Mouse (Mus musculus): ENCODE data around the gene Cox6a2. TPM values are rescaled to one million over a fixed set of nuclear protein-coding genes. Genes with fewer than 3 reads are reported as not detected.

Gene Cox6a2
- polyA plus RNA-seq, 2 experiments, result 53.8 to 70.8 TPM

DNA sequence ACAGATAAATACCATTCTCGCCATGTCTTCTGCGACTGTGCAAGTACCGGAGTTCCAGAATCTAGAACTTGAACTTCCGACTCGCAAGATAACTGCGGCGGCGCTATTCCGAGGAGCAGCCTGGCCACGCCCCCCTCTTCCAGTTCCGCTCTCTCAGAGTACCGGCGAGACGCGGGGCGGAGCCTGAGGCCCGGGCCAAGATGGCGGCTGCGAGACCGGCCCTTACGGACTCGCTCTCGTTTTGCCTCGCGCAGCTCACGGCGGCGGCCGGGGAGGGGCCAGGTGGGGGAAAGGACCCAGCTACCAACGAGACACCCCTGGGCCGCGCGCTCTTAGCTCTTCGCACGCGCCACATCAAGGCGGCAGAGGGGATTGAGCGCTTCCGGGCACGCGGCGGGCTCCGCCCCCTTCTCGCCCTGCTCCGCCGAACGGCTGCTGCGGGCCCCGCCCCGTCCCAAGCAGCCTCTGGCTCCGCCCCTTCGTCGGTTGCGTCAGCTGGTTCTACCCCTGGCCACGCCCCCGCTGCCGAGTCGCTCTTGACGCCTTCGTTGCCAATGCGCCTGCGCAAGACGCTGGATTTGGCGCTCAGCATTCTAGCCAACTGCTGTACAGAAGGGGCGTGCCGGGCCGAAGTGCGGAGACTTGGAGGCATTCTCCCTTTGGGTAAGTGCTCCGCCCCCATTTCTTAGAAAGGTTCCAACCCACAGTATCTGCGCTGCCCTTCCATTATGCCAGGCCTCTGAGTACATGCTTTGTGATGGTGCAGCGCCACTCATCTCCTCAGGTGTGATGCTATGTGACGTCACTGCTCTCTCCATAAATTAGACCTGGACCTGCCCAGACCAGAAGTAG is 32.0 kb upstream of the Cox6a2 start, which contains the start of gene 9130023H24Rik:
Gene 9130023H24Rik (minus strand): TSS at position 105 of the 852 bp plus-strand sequence.
- H3K27ac ChIP-seq (replicated peaks; ENCODE audit: low read depth, low read length), result peak within 1 kb of the TSS; percentile 98

DNA sequence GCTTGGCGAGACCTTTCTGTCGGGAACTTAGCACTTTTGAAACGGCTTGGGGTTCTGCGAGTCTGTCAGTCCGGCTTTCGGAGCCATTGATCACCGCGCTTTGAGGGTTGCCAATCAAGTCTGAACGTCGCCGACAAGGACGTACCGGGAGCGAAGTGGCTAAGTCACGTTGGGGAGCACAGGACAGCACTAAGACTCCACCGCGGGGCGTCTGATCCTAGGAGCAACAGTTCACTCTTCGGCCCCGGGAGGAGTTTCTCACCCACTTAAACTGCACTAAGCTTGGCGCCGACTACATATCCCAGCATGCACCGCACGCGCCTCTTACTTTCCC is 31.4 kb upstream of the Cox6a2 start:
- Histone ChIP-seq H3K27me3 (ENCODE audit: control insufficient read depth, insufficient read depth, low read length) (no peaks in the 10 kb centered on the region), H3K4me1 (ENCODE audit: control insufficient read depth, insufficient read depth, low read length) (peaks cover 13% of the 10 kb centered on the region), H3K4me2 (replicated peaks; ENCODE audit: low read depth, low read length, severe bottlenecking) (peak overlapping the region; percentile 69), H3K4me3 (replicated peaks; ENCODE audit: low read length) (peak overlapping the region; percentile 74), H3K27ac (replicated peaks; ENCODE audit: low read depth, low read length) (peak overlapping the region; percentile 98), H3K36me3 (ENCODE audit: control insufficient read depth, insufficient read depth, low read length) (peaks cover 22% of the 10 kb centered on the region), H3K9ac (ENCODE audit: low read depth, low read length, severe bottlenecking) (peak overlapping the region; percentile 84), H3K9me3 (ENCODE audit: control insufficient read depth, low read length) (no peaks in the 10 kb centered on the region)
- under 1% methylated on average over 25 of the region's 25 CpGs for WGBS
- ATAC-seq (ENCODE audit: low FRiP score, low read depth), result no peak
- no peak for TF ChIP-seq POLR2A (IDR thresholded peaks at IDR 0.05; ENCODE audit: borderline replicate concordance, extremely low read depth, insufficient read depth, insufficient read length)
- no peak for DNase-seq (ENCODE audit: low spot score)

More for the DNA sequence above, 32.0 kb upstream of the Cox6a2 start, which contains the start of gene 9130023H24Rik:
- TF ChIP-seq POLR2A (IDR thresholded peaks at IDR 0.05; ENCODE audit: borderline replicate concordance, extremely low read depth, insufficient read depth, insufficient read length), result peak; percentile 76; the same call in 1 of the 2 replicates
- DNase-seq (ENCODE audit: low spot score) (peak; percentile 100), ATAC-seq (ENCODE audit: low FRiP score, low read depth) (peak; percentile 92)
- no peaks in the 10 kb centered on the region for H3K27me3 ChIP-seq (ENCODE audit: control insufficient read depth, insufficient read depth, low read length)
- peak within 1 kb of the TSS; percentile 74 for H3K4me3 ChIP-seq (replicated peaks; ENCODE audit: low read length)
- peaks cover 13% of the 10 kb centered on the region for H3K4me1 ChIP-seq (ENCODE audit: control insufficient read depth, insufficient read depth, low read length)
- H3K9me3 ChIP-seq (ENCODE audit: control insufficient read depth, low read length), result no peaks in the 10 kb centered on the region
- peak within 1 kb of the TSS; percentile 84 for H3K9ac ChIP-seq (ENCODE audit: low read depth, low read length, severe bottlenecking)
- WGBS, result under 1% methylated on average over 45 of the region's 72 CpGs
- peak within 1 kb of the TSS; percentile 72 for H3K4me2 ChIP-seq (replicated peaks; ENCODE audit: low read depth, low read length, severe bottlenecking)
- peaks cover 28% of the 10 kb centered on the region for H3K36me3 ChIP-seq (ENCODE audit: control insufficient read depth, insufficient read depth, low read length)

DNA sequence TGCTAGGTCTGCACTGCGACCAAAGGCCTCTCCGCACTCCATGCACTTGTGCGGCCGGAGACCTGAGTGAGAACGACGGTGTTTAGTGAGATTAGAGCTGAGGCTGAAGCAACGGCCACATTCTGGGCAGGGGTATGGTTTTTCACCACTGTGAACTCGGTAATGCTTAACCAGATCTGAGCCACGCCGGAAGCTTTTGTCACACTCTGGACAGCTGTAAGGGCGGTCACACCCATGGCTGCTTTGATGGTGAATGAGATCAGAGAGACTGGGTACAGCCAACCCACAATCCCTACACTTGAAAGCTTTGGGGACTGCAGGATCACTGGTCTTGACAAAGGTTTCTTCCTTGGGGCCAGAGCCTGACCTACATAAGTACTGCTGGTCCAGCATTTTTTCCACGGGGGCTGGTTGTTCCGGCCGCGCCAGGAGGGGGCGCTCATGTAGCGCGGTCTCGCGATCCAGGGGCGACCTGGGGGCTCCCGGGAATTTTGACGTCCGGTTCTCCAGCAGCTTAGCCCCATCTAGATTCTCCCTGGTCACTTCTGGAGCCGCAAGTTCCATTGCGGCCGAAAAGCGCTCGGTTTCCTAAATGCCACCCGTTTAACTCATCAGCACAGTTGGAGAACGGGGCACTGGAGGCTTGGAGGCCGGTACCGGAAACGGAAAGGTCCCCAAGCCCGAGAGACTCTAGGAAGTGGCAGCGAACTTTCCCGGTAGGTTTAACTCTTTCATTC is 30.8 kb upstream of the Cox6a2 start, which contains the start of gene Armc5:
Gene Armc5 (plus strand): TSS at position 487 of the 737 bp plus-strand sequence.
- 26% methylated on average over 37 of the region's 37 CpGs for WGBS
- H3K9ac ChIP-seq (ENCODE audit: low read depth, low read length, severe bottlenecking), result peak within 1 kb of the TSS; percentile 84
- H3K4me3 ChIP-seq (replicated peaks; ENCODE audit: low read length), result peak within 1 kb of the TSS; percentile 74
- peak; percentile 23; the same call in 1 of the 2 replicates for ATAC-seq (ENCODE audit: low FRiP score, low read depth)
- TF ChIP-seq POLR2A (IDR thresholded peaks at IDR 0.05; ENCODE audit: borderline replicate concordance, extremely low read depth, insufficient read depth, insufficient read length), result no peak
- peaks cover 17% of the 10 kb centered on the region for H3K36me3 ChIP-seq (ENCODE audit: control insufficient read depth, insufficient read depth, low read length)
- peak within 1 kb of the TSS; percentile 98 for H3K27ac ChIP-seq (replicated peaks; ENCODE audit: low read depth, low read length)
- peaks cover 13% of the 10 kb centered on the region for H3K4me1 ChIP-seq (ENCODE audit: control insufficient read depth, insufficient read depth, low read length)
- H3K27me3 ChIP-seq (ENCODE audit: control insufficient read depth, insufficient read depth, low read length), result no peaks in the 10 kb centered on the region
- DNase-seq (ENCODE audit: low spot score), result peak; percentile 83
- H3K4me2 ChIP-seq (replicated peaks; ENCODE audit: low read depth, low read length, severe bottlenecking), result peak within 1 kb of the TSS; percentile 69
- no peaks in the 10 kb centered on the region for H3K9me3 ChIP-seq (ENCODE audit: control insufficient read depth, low read length)

DNA sequence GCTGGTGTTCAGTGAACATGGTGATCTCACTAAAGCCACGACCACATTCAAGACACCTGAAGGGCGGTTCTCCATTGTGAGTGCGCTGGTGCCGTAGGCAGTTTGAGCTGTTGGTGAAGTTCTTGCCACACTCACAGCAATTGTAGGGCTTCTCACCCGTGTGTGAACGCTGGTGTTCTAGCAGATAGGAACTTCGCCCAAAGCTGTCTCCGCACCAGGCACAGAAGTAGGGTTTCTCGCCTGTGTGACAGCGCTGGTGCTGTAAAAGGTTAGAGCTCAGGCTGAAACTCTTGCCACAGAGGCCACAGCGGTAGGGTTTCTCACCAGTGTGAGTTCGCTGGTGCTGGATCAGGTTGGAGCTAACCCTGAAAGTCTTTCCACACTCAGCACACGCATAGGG is 30.2 kb upstream of the Cox6a2 start:
- no peak for ATAC-seq (ENCODE audit: low FRiP score, low read depth)
- TF ChIP-seq POLR2A (IDR thresholded peaks at IDR 0.05; ENCODE audit: borderline replicate concordance, extremely low read depth, insufficient read depth, insufficient read length), result no peak
- no peak overlapping the region for H3K4me2 ChIP-seq (replicated peaks; ENCODE audit: low read depth, low read length, severe bottlenecking)
- DNase-seq (ENCODE audit: low spot score), result no peak
- peaks cover 15% of the 10 kb centered on the region for H3K36me3 ChIP-seq (ENCODE audit: control insufficient read depth, insufficient read depth, low read length)
- no peaks in the 10 kb centered on the region for H3K9me3 ChIP-seq (ENCODE audit: control insufficient read depth, low read length)
- H3K4me1 ChIP-seq (ENCODE audit: control insufficient read depth, insufficient read depth, low read length), result peaks cover 13% of the 10 kb centered on the region
- peak overlapping the region; percentile 84; the same call in 1 of the 2 replicates for H3K9ac ChIP-seq (ENCODE audit: low read depth, low read length, severe bottlenecking)
- no peaks in the 10 kb centered on the region for H3K27me3 ChIP-seq (ENCODE audit: control insufficient read depth, insufficient read depth, low read length)
- WGBS, result 97% methylated on average over 13 of the region's 13 CpGs
- 0 out of 2 replicates have a peak overlapping the region, but pooled peaks have one; percentile 74 for H3K4me3 ChIP-seq (replicated peaks; ENCODE audit: low read length)
- H3K27ac ChIP-seq (replicated peaks; ENCODE audit: low read depth, low read length), result no peak overlapping the region

DNA sequence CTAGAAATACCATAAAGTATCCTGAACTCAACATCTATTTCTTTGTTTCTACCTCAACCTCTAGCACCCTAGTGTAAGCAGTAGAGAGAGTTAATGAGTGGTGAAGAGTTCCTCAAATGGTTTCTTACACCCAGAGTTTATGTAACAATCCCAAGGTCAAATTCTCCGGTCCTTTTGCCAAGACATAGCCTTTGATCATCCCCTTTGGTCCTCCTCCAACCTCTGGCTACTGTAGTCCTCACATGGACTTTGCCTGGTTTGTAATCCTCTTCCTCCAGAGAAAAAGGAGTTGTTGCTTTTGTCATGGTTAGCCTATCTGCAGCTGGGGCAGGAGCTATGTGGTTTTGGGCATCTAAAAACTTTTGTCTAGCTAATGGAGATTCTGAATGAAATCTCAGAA is 29.3 kb upstream of the Cox6a2 start:
- no peak overlapping the region for H3K9ac ChIP-seq (ENCODE audit: low read depth, low read length, severe bottlenecking)
- H3K9me3 ChIP-seq (ENCODE audit: control insufficient read depth, low read length), result no peaks in the 10 kb centered on the region
- H3K27ac ChIP-seq (replicated peaks; ENCODE audit: low read depth, low read length), result no peak overlapping the region
- DNase-seq (ENCODE audit: low spot score) (no peak), ATAC-seq (ENCODE audit: low FRiP score, low read depth) (no peak)
- 100% methylated on average over 1 of the region's 1 CpGs for WGBS
- H3K4me1 ChIP-seq (ENCODE audit: control insufficient read depth, insufficient read depth, low read length), result peaks cover 13% of the 10 kb centered on the region
- no peak overlapping the region for H3K4me2 ChIP-seq (replicated peaks; ENCODE audit: low read depth, low read length, severe bottlenecking)
- TF ChIP-seq POLR2A (IDR thresholded peaks at IDR 0.05; ENCODE audit: borderline replicate concordance, extremely low read depth, insufficient read depth, insufficient read length), result no peak
- H3K36me3 ChIP-seq (ENCODE audit: control insufficient read depth, insufficient read depth, low read length), result peaks cover 10% of the 10 kb centered on the region
- H3K4me3 ChIP-seq (replicated peaks; ENCODE audit: low read length), result no peak overlapping the region
- no peaks in the 10 kb centered on the region for H3K27me3 ChIP-seq (ENCODE audit: control insufficient read depth, insufficient read depth, low read length)
